Mouse (Mus musculus): ENCODE results near the gene Ntn3. TPM values are rescaled to one million over a fixed set of nuclear protein-coding genes. Genes with fewer than 3 reads are reported as not detected.

Gene Ntn3
- polyA plus RNA-seq, 1 experiment from 2014 or later: 9.5 TPM

DNA sequence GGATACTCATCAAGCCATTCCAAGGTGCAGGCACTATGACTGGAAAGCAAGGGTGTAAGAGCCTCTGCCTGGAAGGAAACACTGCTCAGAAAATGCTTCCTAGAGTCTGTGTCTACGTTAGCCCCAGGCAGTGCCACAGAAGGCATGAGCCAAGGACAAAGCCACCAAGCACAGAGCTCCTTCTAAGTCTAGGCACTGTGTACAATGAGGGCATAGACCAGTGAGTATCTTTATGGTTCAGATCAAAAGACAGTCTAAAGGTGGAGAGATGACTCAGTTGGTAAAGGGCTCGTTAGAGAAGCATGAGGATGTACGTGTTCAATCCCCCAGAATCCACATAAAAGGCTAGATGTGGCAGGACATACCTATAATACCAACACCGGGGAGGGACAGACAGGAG is 8.2 kb downstream of the Ntn3 start:
- Histone ChIP-seq H3K9me3 (ENCODE audit: control insufficient read depth, low read length) (no peaks in the 10 kb centered on the region), H3K36me3 (ENCODE audit: control insufficient read depth, insufficient read depth, low read length) (no peaks in the 10 kb centered on the region), H3K4me2 (ENCODE audit: low read depth, severe bottlenecking) (no peak overlapping the region), H3K27me3 (ENCODE audit: control insufficient read depth, insufficient read depth, low read length) (no peaks in the 10 kb centered on the region; the same call in 1 of the 2 replicates), H3K27ac (replicated peaks; ENCODE audit: low read depth, low read length) (no peak overlapping the region), H3K9ac (ENCODE audit: low read length) (no peak overlapping the region), H3K4me3 (ENCODE audit: low read depth, low read length) (no peak overlapping the region), H3K4me1 (ENCODE audit: control insufficient read depth, insufficient read depth, low read length) (peaks cover 16% of the 10 kb centered on the region)
- ATAC-seq (ENCODE audit: insufficient number of reproducible peaks, low FRiP score, low TSS enrichment, low read depth) (no peak), DNase-seq (ENCODE audit: low spot score) (no peak)
- WGBS: 80% methylated on average over 4 of the region's 4 CpGs

DNA sequence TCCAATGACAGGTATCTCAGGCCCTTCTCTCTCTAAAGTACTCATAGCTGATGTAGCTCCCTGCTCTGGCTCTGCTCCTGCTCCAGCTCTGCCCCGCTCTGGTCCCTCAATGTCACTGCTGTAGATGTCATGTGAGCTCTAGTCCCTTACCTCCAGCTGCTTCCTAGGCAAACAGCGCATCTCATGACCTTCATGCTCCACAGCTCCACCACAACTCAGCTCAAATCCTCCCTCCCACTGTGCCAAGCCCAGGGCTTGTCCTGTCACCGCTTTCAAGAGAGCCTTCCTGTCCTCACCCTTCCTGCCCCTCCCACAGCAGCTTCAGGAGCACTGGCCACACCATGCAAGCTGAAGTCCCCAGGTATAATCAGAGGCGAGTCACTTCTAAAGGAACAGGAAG is 9.6 kb downstream of the Ntn3 start:
- DNase-seq (ENCODE audit: low spot score) (no peak), ATAC-seq (ENCODE audit: insufficient number of reproducible peaks, low FRiP score, low TSS enrichment, low read depth) (no peak)
- no peak overlapping the region for H3K4me2 ChIP-seq (ENCODE audit: low read depth, severe bottlenecking)
- H3K9ac ChIP-seq (ENCODE audit: low read length): no peak overlapping the region
- no peak overlapping the region for H3K4me3 ChIP-seq (ENCODE audit: low read depth, low read length)
- WGBS: 64% methylated on average over 4 of the region's 4 CpGs
- H3K4me1 ChIP-seq (ENCODE audit: control insufficient read depth, insufficient read depth, low read length): peaks cover 9% of the 10 kb centered on the region
- no peaks in the 10 kb centered on the region for H3K27me3 ChIP-seq (ENCODE audit: control insufficient read depth, insufficient read depth, low read length)
- H3K36me3 ChIP-seq (ENCODE audit: control insufficient read depth, insufficient read depth, low read length): no peaks in the 10 kb centered on the region
- H3K9me3 ChIP-seq (ENCODE audit: control insufficient read depth, low read length): no peaks in the 10 kb centered on the region
- H3K27ac ChIP-seq (replicated peaks; ENCODE audit: low read depth, low read length): no peak overlapping the region

DNA sequence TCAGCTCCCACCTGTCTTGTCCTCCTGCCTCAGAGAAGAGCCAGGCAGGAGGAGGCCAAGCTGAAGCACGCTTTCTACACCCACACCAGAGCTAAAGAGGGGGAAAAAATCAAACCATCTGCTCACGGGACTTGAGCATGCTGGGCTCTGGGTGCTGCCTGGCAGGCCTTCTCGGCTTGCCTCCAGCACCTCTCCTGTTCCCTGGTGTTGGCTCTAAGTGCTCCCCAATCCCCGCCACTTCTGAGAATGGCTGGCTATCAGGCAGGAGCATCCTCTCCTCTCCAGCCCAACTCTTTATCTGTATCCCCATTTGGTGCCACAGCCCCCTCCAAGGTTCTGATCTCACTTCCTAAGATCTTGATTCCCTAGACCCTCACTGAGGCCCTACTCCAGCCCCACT is 10.1 kb downstream of the Ntn3 start:
- H3K4me3 ChIP-seq (ENCODE audit: low read depth, low read length): no peak overlapping the region
- ATAC-seq (ENCODE audit: insufficient number of reproducible peaks, low FRiP score, low TSS enrichment, low read depth) (no peak), DNase-seq (ENCODE audit: low spot score) (no peak)
- peaks cover 4% of the 10 kb centered on the region; the same call in 1 of the 2 replicates for H3K4me1 ChIP-seq (ENCODE audit: control insufficient read depth, insufficient read depth, low read length)
- no peaks in the 10 kb centered on the region for H3K9me3 ChIP-seq (ENCODE audit: control insufficient read depth, low read length)
- H3K27ac ChIP-seq (replicated peaks; ENCODE audit: low read depth, low read length): no peak overlapping the region
- H3K9ac ChIP-seq (ENCODE audit: low read length): no peak overlapping the region
- no peaks in the 10 kb centered on the region for H3K27me3 ChIP-seq (ENCODE audit: control insufficient read depth, insufficient read depth, low read length)
- WGBS: 73% methylated on average over 4 of the region's 4 CpGs
- H3K4me2 ChIP-seq (ENCODE audit: low read depth, severe bottlenecking): no peak overlapping the region
- H3K36me3 ChIP-seq (ENCODE audit: control insufficient read depth, insufficient read depth, low read length): no peaks in the 10 kb centered on the region

DNA sequence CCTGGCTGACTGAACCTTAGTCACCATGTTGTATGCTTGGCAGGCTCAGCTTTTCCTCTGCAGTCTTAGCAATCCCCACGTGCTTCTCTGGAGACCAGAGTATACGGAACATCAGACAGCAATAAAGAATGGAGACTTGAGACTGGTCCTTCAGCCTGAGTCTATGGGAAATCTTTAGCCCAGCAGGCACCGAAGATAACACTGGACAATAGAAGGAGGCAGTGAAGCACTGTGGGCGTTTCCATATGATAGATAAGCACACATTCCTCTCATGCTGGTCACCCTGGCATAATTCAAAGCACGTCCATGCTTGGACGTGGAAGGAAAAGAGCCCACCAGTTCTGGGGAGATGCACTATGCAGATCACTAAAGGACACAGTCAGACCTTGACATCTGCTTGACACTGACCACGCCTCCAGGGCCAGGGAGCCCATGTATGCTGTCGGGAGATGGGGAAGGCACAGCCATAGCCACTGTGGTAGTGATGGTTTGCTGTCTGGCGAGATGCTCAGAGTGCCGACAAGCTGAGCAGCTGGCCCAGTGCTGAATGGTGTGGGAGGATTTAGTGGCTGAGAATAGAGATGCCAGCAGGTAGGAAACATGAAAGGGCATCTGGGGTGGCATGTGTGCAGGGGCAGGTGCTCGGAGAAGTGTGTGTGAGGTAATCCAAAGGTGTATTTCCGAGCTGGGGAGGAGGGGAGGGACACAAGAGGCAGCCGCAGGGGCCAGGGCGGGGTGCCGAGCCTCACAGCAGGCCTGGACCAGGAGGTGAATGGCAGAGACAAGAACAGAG is 12.1 kb downstream of the Ntn3 start:
- H3K4me1 ChIP-seq (ENCODE audit: control insufficient read depth, insufficient read depth, low read length): peaks cover 4% of the 10 kb centered on the region; the same call in 1 of the 2 replicates

DNA sequence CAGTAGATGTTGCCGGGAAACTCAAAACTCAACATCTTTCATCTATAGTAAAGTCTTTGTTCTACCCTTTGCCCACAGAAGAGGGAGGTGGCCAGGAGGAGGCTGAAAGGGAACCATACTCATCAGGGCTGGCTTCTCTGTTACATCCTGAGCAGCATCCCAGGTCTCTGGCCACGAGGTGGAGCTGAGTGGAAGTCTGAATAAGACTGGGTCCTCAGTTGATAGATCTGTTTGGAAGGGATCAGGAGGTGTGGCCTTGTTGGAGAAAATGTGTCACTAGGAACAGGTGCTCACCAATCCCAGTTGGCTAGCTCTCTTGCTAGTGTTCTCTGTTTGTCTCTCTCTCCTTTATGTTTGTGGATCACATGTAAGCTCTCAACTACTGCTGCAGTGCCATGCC is 14.0 kb downstream of the Ntn3 start:
- Histone ChIP-seq H3K27ac (replicated peaks; ENCODE audit: low read depth, low read length) (no peak overlapping the region), H3K4me1 (ENCODE audit: control insufficient read depth, insufficient read depth, low read length) (peaks cover 4% of the 10 kb centered on the region; the same call in 1 of the 2 replicates), H3K9ac (ENCODE audit: low read length) (no peak overlapping the region), H3K27me3 (ENCODE audit: control insufficient read depth, insufficient read depth, low read length) (no peaks in the 10 kb centered on the region), H3K9me3 (ENCODE audit: control insufficient read depth, low read length) (no peaks in the 10 kb centered on the region), H3K4me2 (ENCODE audit: low read depth, severe bottlenecking) (no peak overlapping the region), H3K4me3 (ENCODE audit: low read depth, low read length) (no peak overlapping the region), H3K36me3 (ENCODE audit: control insufficient read depth, insufficient read depth, low read length) (no peaks in the 10 kb centered on the region)
- 77% methylated on average over 2 of the region's 2 CpGs for WGBS
- DNase-seq (ENCODE audit: low spot score) (no peak), ATAC-seq (ENCODE audit: insufficient number of reproducible peaks, low FRiP score, low TSS enrichment, low read depth) (no peak)

More for the DNA sequence above, 12.1 kb downstream of the Ntn3 start:
- H3K27me3 ChIP-seq (ENCODE audit: control insufficient read depth, insufficient read depth, low read length): no peaks in the 10 kb centered on the region
- no peaks in the 10 kb centered on the region for H3K36me3 ChIP-seq (ENCODE audit: control insufficient read depth, insufficient read depth, low read length)
- no peaks in the 10 kb centered on the region for H3K9me3 ChIP-seq (ENCODE audit: control insufficient read depth, low read length)
- DNase-seq (ENCODE audit: low spot score) (no peak), ATAC-seq (ENCODE audit: insufficient number of reproducible peaks, low FRiP score, low TSS enrichment, low read depth) (no peak)
- H3K4me3 ChIP-seq (ENCODE audit: low read depth, low read length): no peak overlapping the region
- H3K4me2 ChIP-seq (ENCODE audit: low read depth, severe bottlenecking): no peak overlapping the region
- 73% methylated on average over 15 of the region's 15 CpGs for WGBS
- no peak overlapping the region for H3K27ac ChIP-seq (replicated peaks; ENCODE audit: low read depth, low read length)
- no peak overlapping the region for H3K9ac ChIP-seq (ENCODE audit: low read length)

DNA sequence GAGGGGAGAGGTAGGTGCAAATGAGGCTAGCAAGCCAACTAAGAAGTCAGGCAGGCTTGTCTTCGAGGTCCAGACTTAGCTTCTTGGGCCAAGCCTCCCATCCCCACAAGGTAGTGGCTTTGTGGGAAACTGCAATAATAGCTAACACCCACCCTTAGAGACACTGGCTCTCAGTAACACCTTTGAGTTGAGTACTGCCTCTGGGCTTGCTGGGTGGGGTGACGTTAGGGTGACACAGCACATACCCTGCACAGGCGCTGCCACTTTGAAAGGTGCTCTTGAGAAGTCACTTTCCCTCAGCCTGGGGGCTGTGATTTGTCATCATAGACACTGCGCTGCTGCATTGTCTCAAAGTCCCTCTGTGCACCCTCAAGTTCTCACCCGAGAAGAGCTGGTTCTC is 15.6 kb downstream of the Ntn3 start:
- H3K27ac ChIP-seq (replicated peaks; ENCODE audit: low read depth, low read length): no peak overlapping the region
- no peak overlapping the region for H3K9ac ChIP-seq (ENCODE audit: low read length)
- DNase-seq (ENCODE audit: low spot score) (no peak), ATAC-seq (ENCODE audit: insufficient number of reproducible peaks, low FRiP score, low TSS enrichment, low read depth) (no peak)
- no peaks in the 10 kb centered on the region for H3K27me3 ChIP-seq (ENCODE audit: control insufficient read depth, insufficient read depth, low read length)
- WGBS: 84% methylated on average over 5 of the region's 5 CpGs
- no peaks in the 10 kb centered on the region for H3K36me3 ChIP-seq (ENCODE audit: control insufficient read depth, insufficient read depth, low read length)
- H3K4me3 ChIP-seq (ENCODE audit: low read depth, low read length): no peak overlapping the region
- H3K4me1 ChIP-seq (ENCODE audit: control insufficient read depth, insufficient read depth, low read length): peaks cover 4% of the 10 kb centered on the region; the same call in 1 of the 2 replicates
- no peak overlapping the region for H3K4me2 ChIP-seq (ENCODE audit: low read depth, severe bottlenecking)
- no peaks in the 10 kb centered on the region for H3K9me3 ChIP-seq (ENCODE audit: control insufficient read depth, low read length)

DNA sequence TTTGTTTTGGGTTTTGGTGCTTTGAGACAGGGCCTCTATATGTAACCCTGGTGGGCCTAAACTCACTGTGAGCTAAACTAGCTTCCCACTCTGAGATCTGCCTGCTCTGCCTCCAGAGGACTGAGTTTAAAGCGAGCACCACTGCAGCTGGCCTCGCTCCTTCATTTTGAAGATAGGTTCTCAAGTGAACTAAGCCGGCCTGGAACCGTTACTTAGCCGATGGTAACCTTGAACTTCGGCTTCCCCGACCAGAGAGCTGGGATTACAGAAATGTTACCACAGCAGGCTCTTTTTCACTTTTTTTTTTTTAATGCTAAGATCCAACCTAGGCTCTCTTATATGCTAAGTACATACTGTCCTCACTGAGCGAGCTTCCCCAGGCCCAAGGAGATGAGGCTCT is 16.1 kb downstream of the Ntn3 start:
- no peak for ATAC-seq (ENCODE audit: insufficient number of reproducible peaks, low FRiP score, low TSS enrichment, low read depth)
- 82% methylated on average over 8 of the region's 8 CpGs for WGBS
- Histone ChIP-seq H3K36me3 (ENCODE audit: control insufficient read depth, insufficient read depth, low read length) (no peaks in the 10 kb centered on the region), H3K27ac (replicated peaks; ENCODE audit: low read depth, low read length) (no peak overlapping the region), H3K9me3 (ENCODE audit: control insufficient read depth, low read length) (no peaks in the 10 kb centered on the region), H3K4me1 (ENCODE audit: control insufficient read depth, insufficient read depth, low read length) (peaks cover 4% of the 10 kb centered on the region; the same call in 1 of the 2 replicates), H3K4me3 (ENCODE audit: low read depth, low read length) (no peak overlapping the region), H3K4me2 (ENCODE audit: low read depth, severe bottlenecking) (no peak overlapping the region), H3K9ac (ENCODE audit: low read length) (no peak overlapping the region), H3K27me3 (ENCODE audit: control insufficient read depth, insufficient read depth, low read length) (no peaks in the 10 kb centered on the region)
- no peak for DNase-seq (ENCODE audit: low spot score)

DNA sequence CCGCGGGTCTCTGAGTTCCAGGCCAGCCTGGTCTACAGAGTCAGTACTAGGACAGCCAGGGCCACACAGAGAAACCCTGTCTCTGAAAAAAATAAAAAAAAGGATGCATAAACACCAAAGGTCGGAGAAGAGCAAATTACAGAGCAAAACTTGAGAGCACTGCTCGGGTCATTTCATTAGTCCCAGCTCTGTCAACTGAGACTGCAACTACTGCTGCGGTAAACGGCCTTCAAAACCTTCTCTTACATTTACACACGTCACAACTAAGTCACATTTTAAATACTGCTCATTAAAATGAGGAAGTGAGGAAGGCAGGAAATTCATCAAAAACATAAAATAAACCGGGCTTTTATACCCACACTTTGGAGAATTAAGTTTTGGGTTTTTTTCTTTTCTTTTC is 16.5 kb downstream of the Ntn3 start:
- Histone ChIP-seq H3K4me3 (ENCODE audit: low read depth, low read length) (no peak overlapping the region), H3K27me3 (ENCODE audit: control insufficient read depth, insufficient read depth, low read length) (no peaks in the 10 kb centered on the region)

More for the DNA sequence above, 16.5 kb downstream of the Ntn3 start:
- DNase-seq (ENCODE audit: low spot score) (no peak), ATAC-seq (ENCODE audit: insufficient number of reproducible peaks, low FRiP score, low TSS enrichment, low read depth) (no peak)
- H3K4me2 ChIP-seq (ENCODE audit: low read depth, severe bottlenecking): no peak overlapping the region
- H3K9ac ChIP-seq (ENCODE audit: low read length): no peak overlapping the region
- no peak overlapping the region for H3K27ac ChIP-seq (replicated peaks; ENCODE audit: low read depth, low read length)
- no peaks in the 10 kb centered on the region for H3K36me3 ChIP-seq (ENCODE audit: control insufficient read depth, insufficient read depth, low read length)
- H3K4me1 ChIP-seq (ENCODE audit: control insufficient read depth, insufficient read depth, low read length): peaks cover 4% of the 10 kb centered on the region; the same call in 1 of the 2 replicates
- H3K9me3 ChIP-seq (ENCODE audit: control insufficient read depth, low read length): no peaks in the 10 kb centered on the region
- WGBS: 70% methylated on average over 8 of the region's 8 CpGs
